Mouse (Mus musculus) liver, adult 2 months (tissue): ENCODE measurements around the gene Selenoi. TPM values are rescaled to one million over a fixed set of nuclear protein-coding genes. Genes with fewer than 3 reads are reported as not detected.

ENCODE experiments used
- DNase-seq: peaks from one replicate; pipeline ENCODE4 v3.0.0-alpha.2; 2011; ENCODE audit warnings: low read depth, low spot score; ENCODE audit errors: extremely low read depth
- H3K27ac ChIP-seq: fragments of 200-500 bp; replicated peaks from 2 replicates; pipeline ENCODE4 v1.5.1; 2012; ENCODE audit warnings: low read depth, mild to moderate bottlenecking, control low read depth, inconsistent platforms, low read length; ENCODE audit not compliant: insufficient read depth
- H3K27me3 ChIP-seq: fragments of 200-500 bp; 2 replicates; pipeline ENCODE4 v1.6.1; 2012; ENCODE audit warnings: mild to moderate bottlenecking, moderate library complexity, low read length, inconsistent platforms; ENCODE audit not compliant: control insufficient read depth, insufficient read depth
- H3K36me3 ChIP-seq: fragments of 200-500 bp; 2 replicates; pipeline ENCODE4 v1.6.1; 2012; ENCODE audit warnings: low read length, inconsistent platforms; ENCODE audit not compliant: control insufficient read depth, insufficient read depth
- H3K4me1 ChIP-seq: fragments of 200-500 bp; 2 replicates; pipeline ENCODE4 v1.6.1; 2011; ENCODE audit warnings: low read length; ENCODE audit not compliant: control insufficient read depth, insufficient read depth
- H3K4me3 ChIP-seq: fragments of 200-500 bp; 2 replicates; pipeline ENCODE4 v1.5.1; 2011; ENCODE audit warnings: low read depth, mild to moderate bottlenecking, control low read depth, low read length, moderate library complexity; ENCODE audit not compliant: insufficient read depth
- H3K79me2 ChIP-seq: fragments of 200-500 bp; 2 replicates; pipeline ENCODE4 v1.6.1; 2012; ENCODE audit warnings: inconsistent platforms, mild to moderate bottlenecking, low read length, moderate library complexity; ENCODE audit not compliant: control insufficient read depth, insufficient read depth
- H3K9ac ChIP-seq: fragments of 200-500 bp; 2 replicates; pipeline ENCODE4 v1.6.1; 2012; ENCODE audit warnings: low read depth, mild to moderate bottlenecking, control low read depth, inconsistent platforms, low read length
- CTCF ChIP-seq: fragments of 200-500 bp; IDR thresholded peaks from 2 replicates; pipeline ENCODE4 v1.5.1; 2011; ENCODE audit warnings: low read depth, low read length, control low read depth
- POLR2A ChIP-seq: fragments of 200-500 bp; IDR thresholded peaks from 2 replicates; pipeline ENCODE4 v1.6.1; 2011; ENCODE audit warnings: low read length, control low read depth; ENCODE audit not compliant: insufficient read depth; ENCODE audit errors: extremely low read depth
- WGBS: fragments of 180-500 bp; shearing (Covaris S2); methylation state at CpG from one replicate; pipeline ENCODE4 v1.1.7; 2018; 5-methylcytosine and 5-hydroxymethylcytosine counted together
- polyA plus RNA-seq: library from polyadenylated mRNA; depleted of rRNA; stranded (reverse); fragments of >200 nt; gene quantifications from 2 replicates; pipeline ENCODE4 v1.2.3, GENCODE M21; 2012; rRNA removed
- total RNA-seq: library from RNA; depleted of rRNA; stranded (reverse); fragments of >200 nt; gene quantifications from 2 replicates; pipeline ENCODE4 v1.2.3, GENCODE M21; 2014; rRNA removed

Gene Selenoi
- total and polyA plus RNA-seq, 2 experiments = 26.6 to 73.9 TPM

GRCm38 (mm10) chr5:30281291-30281732, 48.9 kb downstream of the Selenoi start, which contains the start of gene Drc1:
Drc1 (plus strand) TSS chr5:30281388.
- Histone ChIP-seq H3K79me2 (no peaks in the 10 kb centered on the region), H3K36me3 (no peaks in the 10 kb centered on the region), H3K4me1 (peaks cover 3% of the 10 kb centered on the region), H3K27ac (no peak within 1 kb of the TSS), H3K9ac (no peak within 1 kb of the TSS), H3K4me3 (no peak within 1 kb of the TSS; the same call in 1 of the 2 replicates), H3K27me3 (no peaks in the 10 kb centered on the region)
- whole genome bisulfite sequencing = 12% methylated on average over 26 of the region's 26 CpGs
- DNase-seq = no peak
- TF ChIP-seq CTCF (no peak), POLR2A (no peak)

GRCm38 (mm10) chr5:30285944-30286799, 53.8 kb downstream of the Selenoi start:
- 31% methylated on average over 10 of the region's 10 CpGs for WGBS
- no peaks in the 10 kb centered on the region for H3K27me3 ChIP-seq
- H3K4me3 ChIP-seq = 0 out of 2 replicates have a peak overlapping the region, but pooled peaks have one; percentile 7
- H3K4me1 ChIP-seq = peaks cover 3% of the 10 kb centered on the region
- 0 out of 2 replicates have a peak overlapping the region, but pooled peaks have one; percentile 30 for H3K9ac ChIP-seq
- TF ChIP-seq CTCF (no peak), POLR2A (no peak)
- H3K36me3 ChIP-seq = no peaks in the 10 kb centered on the region
- H3K27ac ChIP-seq = peak overlapping the region; percentile 28
- peak; percentile 69 for DNase-seq
- H3K79me2 ChIP-seq = no peaks in the 10 kb centered on the region

GRCm38 (mm10) chr5:30287106-30287882, 54.9 kb downstream of the Selenoi start:
- Histone ChIP-seq H3K9ac (no peak overlapping the region), H3K27ac (no peak overlapping the region), H3K4me1 (peaks cover 3% of the 10 kb centered on the region), H3K36me3 (no peaks in the 10 kb centered on the region), H3K27me3 (no peaks in the 10 kb centered on the region), H3K4me3 (no peak overlapping the region), H3K79me2 (no peaks in the 10 kb centered on the region)
- 76% methylated on average over 9 of the region's 9 CpGs for WGBS
- TF ChIP-seq CTCF (no peak), POLR2A (no peak)
- no peak for DNase-seq

Other genes starting within 250 kb of the Selenoi start
- 0.13 TPM in 1 of 2 replicates, not detected in the other for gene Il6, start 219.5 kb upstream of the Selenoi start, total RNA-seq
- gene Il6, start 219.5 kb upstream of the Selenoi start, polyA plus RNA-seq = 0.10 TPM in 1 of 2 replicates, not detected in the other
- 8.9 and 14.6 TPM in 2 replicates for gene Tyms, start 159.0 kb upstream of the Selenoi start, total RNA-seq
- 13.9 and 14.1 TPM in 2 replicates for gene Tyms, start 159.0 kb upstream of the Selenoi start, polyA plus RNA-seq
- not detected in 2 replicates for gene Garem2, start 127.4 kb upstream of the Selenoi start, total RNA-seq
- not detected in 2 replicates for gene Garem2, start 127.4 kb upstream of the Selenoi start, polyA plus RNA-seq
- not detected in 2 replicates for gene 3110082J24Rik, start 126.5 kb upstream of the Selenoi start, total RNA-seq
- not detected in 2 replicates for gene 3110082J24Rik, start 126.5 kb upstream of the Selenoi start, polyA plus RNA-seq
- gene Hadha, start 77.4 kb upstream of the Selenoi start, total RNA-seq = 218 and 239 TPM in 2 replicates
- gene Hadha, start 77.4 kb upstream of the Selenoi start, polyA plus RNA-seq = 106 and 124 TPM in 2 replicates
- 252 and 270 TPM in 2 replicates for gene Hadhb, start 77.3 kb upstream of the Selenoi start, total RNA-seq
- gene Hadhb, start 77.3 kb upstream of the Selenoi start, polyA plus RNA-seq = 137 and 138 TPM in 2 replicates
- gene Adgrf3, start 26.9 kb upstream of the Selenoi start, total RNA-seq = not detected in 2 replicates
- gene Adgrf3, start 26.9 kb upstream of the Selenoi start, polyA plus RNA-seq = not detected in 2 replicates
- gene Drc1, start 48.8 kb downstream of the Selenoi start, total RNA-seq = 0.74 and 1.2 TPM in 2 replicates
- gene Drc1, start 48.8 kb downstream of the Selenoi start, polyA plus RNA-seq = 0.23 and 0.30 TPM in 2 replicates
- gene Otof, start 229.4 kb downstream of the Selenoi start, total RNA-seq = not detected in 2 replicates
- 0.01 TPM in 1 of 2 replicates, not detected in the other for gene Otof, start 229.4 kb downstream of the Selenoi start, polyA plus RNA-seq
- gene 1700001C02Rik, start 233.5 kb downstream of the Selenoi start, total RNA-seq = not detected in 2 replicates
- not detected in 2 replicates for gene 1700001C02Rik, start 233.5 kb downstream of the Selenoi start, polyA plus RNA-seq